Mouse (Mus musculus) neural tube, embryonic 14.5 days (tissue): ENCODE results near the gene Ptpn20. TPM values are rescaled to one million over a fixed set of nuclear protein-coding genes. Genes with fewer than 3 reads are reported as not detected.

Experiments used
- ATAC-seq: fragments of 200-750 bp; cut with Nextera tagmentation; 2 replicates; pipeline ENCODE4 v1.8.0; 2017; ENCODE audit warnings: low read depth, mild to moderate bottlenecking, moderate TSS enrichment, moderate library complexity
- H3K27ac ChIP-seq: fragments of 300-500 bp; sonication (generic); 2 replicates; pipeline ENCODE4 v1.5.1; 2014; ENCODE audit warnings: low read depth, mild to moderate bottlenecking, control low read depth, low read length, moderate library complexity, mixed read lengths
- H3K27me3 ChIP-seq: fragments of 300-500 bp; sonication (generic); 2 replicates; pipeline ENCODE4 v1.6.1; 2014; ENCODE audit warnings: low read length; ENCODE audit not compliant: control insufficient read depth, insufficient read depth
- H3K36me3 ChIP-seq: fragments of 300-500 bp; sonication (generic); 2 replicates; pipeline ENCODE4 v1.6.1; 2014; ENCODE audit warnings: low read length, mixed read lengths; ENCODE audit not compliant: control insufficient read depth, insufficient read depth
- H3K4me1 ChIP-seq: fragments of 300-500 bp; sonication (generic); 2 replicates; pipeline ENCODE4 v1.6.1; 2014; ENCODE audit warnings: low read length; ENCODE audit not compliant: control insufficient read depth, insufficient read depth
- H3K4me2 ChIP-seq: fragments of 300-500 bp; sonication (generic); 2 replicates; pipeline ENCODE4 v1.6.1; 2014; ENCODE audit warnings: mild to moderate bottlenecking, low read depth, low read length, control low read depth
- H3K4me3 ChIP-seq: fragments of 300-500 bp; sonication (generic); 2 replicates; pipeline ENCODE4 v1.5.1; 2014; ENCODE audit warnings: low read depth, low read length, control low read depth, mixed read lengths
- H3K9ac ChIP-seq: fragments of 300-500 bp; sonication (generic); replicated peaks from 2 replicates; pipeline ENCODE4 v1.6.1; 2014; ENCODE audit warnings: low read depth, mild to moderate bottlenecking, control low read depth, low read length, mixed read lengths
- H3K9me3 ChIP-seq: fragments of 300-500 bp; sonication (generic); 2 replicates; pipeline ENCODE4 v1.6.1; 2016; ENCODE audit warnings: low read length; ENCODE audit not compliant: control insufficient read depth
- WGBS: fragments of 180-500 bp; shearing (Covaris S2); extraction: QIAGEN DNeasy Blood & Tissue Kit; methylation state at CpG from one replicate; pipeline ENCODE4 v1.1.7; 2014; 5-methylcytosine and 5-hydroxymethylcytosine counted together
- polyA plus RNA-seq: library from polyadenylated mRNA; unstranded; fragments of >200 nt; fragmentation: Nextera tagmentation; extraction: Ambion mirVana; gene quantifications from 2 replicates; pipeline ENCODE4 v1.2.1, GENCODE M21; 2014

The Ptpn20 gene
- polyA plus RNA-seq, 1 experiment from 2014 or later = 0.20 TPM

- H3K27me3 ChIP-seq = no peaks in the 10 kb centered on the region
- H3K9ac ChIP-seq = no peak overlapping the region; the same call in 1 of the 2 replicates
- no peak overlapping the region for H3K4me2 ChIP-seq
- WGBS = 5% methylated on average over 13 of the region's 13 CpGs
- peaks cover 7% of the 10 kb centered on the region; the same call in 1 of the 2 replicates for H3K4me1 ChIP-seq
- no peak overlapping the region for H3K4me3 ChIP-seq
- H3K27ac ChIP-seq = 0 out of 2 replicates have a peak overlapping the region, but pooled peaks have one; percentile 0
- no peaks in the 10 kb centered on the region for H3K9me3 ChIP-seq
- H3K36me3 ChIP-seq = no peaks in the 10 kb centered on the region
- peak; percentile 91 for ATAC-seq
These were observed 94.7 kb downstream of the Ptpn20 start for GRCm38 (mm10) chr14:33683701-33684100.

GRCm38 (mm10) chr14:33687444-33688028 lies 98.5 kb downstream of the Ptpn20 start:
- H3K27ac ChIP-seq = no peak overlapping the region
- no peaks in the 10 kb centered on the region for H3K9me3 ChIP-seq
- no peaks in the 10 kb centered on the region for H3K36me3 ChIP-seq
- H3K4me2 ChIP-seq = no peak overlapping the region
- no peaks in the 10 kb centered on the region for H3K27me3 ChIP-seq
- no peak overlapping the region for H3K4me3 ChIP-seq
- H3K9ac ChIP-seq = no peak overlapping the region
- peaks cover 7% of the 10 kb centered on the region; the same call in 1 of the 2 replicates for H3K4me1 ChIP-seq
- WGBS = 65% methylated on average over 6 of the region's 6 CpGs
- ATAC-seq = no peak

- Histone ChIP-seq H3K9ac (no peak overlapping the region), H3K4me2 (no peak overlapping the region), H3K36me3 (no peaks in the 10 kb centered on the region), H3K9me3 (no peaks in the 10 kb centered on the region), H3K4me1 (peaks cover under 1% of the 10 kb centered on the region; the same call in 1 of the 2 replicates), H3K27me3 (no peaks in the 10 kb centered on the region), H3K4me3 (no peak overlapping the region), H3K27ac (no peak overlapping the region)
- ATAC-seq = no peak
These were observed 100.0 kb downstream of the Ptpn20 start for GRCm38 (mm10) chr14:33689044-33689443.

Other genes starting within 250 kb of the Ptpn20 start
- gene Mapk8, start 142.0 kb upstream of the Ptpn20 start, polyA plus RNA-seq = 44.9 and 55.6 TPM in 2 replicates
- gene Frmpd2, start 117.5 kb upstream of the Ptpn20 start, polyA plus RNA-seq = 0.04 TPM in 1 of 2 replicates, not detected in the other